Mouse (Mus musculus): ENCODE measurements at regions not wholly inside any gene's neighbourhood (a gene's known extent, or its start where the extent isn't known, plus 50 kb on each side); places are given as distances from the start of the nearest gene placed in this dataset.

DNA sequence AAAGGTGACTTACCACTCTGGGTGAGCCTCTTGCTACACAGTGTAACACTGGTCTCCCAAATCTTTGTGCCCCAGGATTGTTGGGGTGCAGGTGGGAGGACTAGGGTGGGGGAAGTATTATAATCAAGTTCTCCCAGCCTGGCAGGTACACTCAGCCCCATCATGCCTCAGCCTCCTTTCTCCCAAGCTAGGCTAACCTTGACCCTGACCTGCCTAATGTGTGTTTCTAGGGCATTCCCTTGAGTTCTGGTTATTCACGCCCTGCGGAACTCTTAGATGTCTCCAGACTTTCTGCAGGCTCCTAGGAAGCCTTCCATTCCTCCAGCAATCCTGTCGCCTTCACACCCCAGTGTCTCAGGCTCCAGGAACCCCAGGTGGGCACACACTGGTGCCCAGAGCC lies 73.5 kb downstream of the Gadd45g start:
- TF ChIP-seq CTCF (IDR thresholded peaks at IDR 0.05; ENCODE audit: low read depth, low read length) (no peak), POLR2A (IDR thresholded peaks at IDR 0.05; ENCODE audit: borderline replicate concordance, low read depth, low read length) (no peak)
